Mouse (Mus musculus): ENCODE measurements around the gene Nrbp1.
"Not testable (repeated sequence)": the region's sequence is repeated elsewhere in the genome, so short reads cannot be mapped to it uniquely, and the experiment has no call there.

The Nrbp1 gene

GRCm38 (mm10) chr5:31204421-31204820, 36.2 kb upstream of the Nrbp1 start:
- ATAC-seq (ENCODE audit: low TSS enrichment), result no peak

- not testable (repeated sequence) for ATAC-seq (ENCODE audit: low TSS enrichment)
Observed at GRCm38 (mm10) chr5:31216554-31216953, 24.1 kb upstream of the Nrbp1 start.

GRCm38 (mm10) chr5:31218294-31218693, 22.4 kb upstream of the Nrbp1 start:
- ATAC-seq (ENCODE audit: low TSS enrichment), result no peak

- ATAC-seq (ENCODE audit: low TSS enrichment), result no peak
Observed at GRCm38 (mm10) chr5:31219070-31219469, 21.6 kb upstream of the Nrbp1 start.

GRCm38 (mm10) chr5:31219474-31219873, 21.2 kb upstream of the Nrbp1 start:
- ATAC-seq (ENCODE audit: low TSS enrichment), result no peak

GRCm38 (mm10) chr5:31219911-31220447, 20.7 kb upstream of the Nrbp1 start:
- ATAC-seq (ENCODE audit: low TSS enrichment), result peak; percentile 53

- ATAC-seq (ENCODE audit: low TSS enrichment), result peak; percentile 90
Observed at GRCm38 (mm10) chr5:31220448-31221303, 20.0 kb upstream of the Nrbp1 start, which contains the start of gene Ppm1g. TSS of gene Ppm1g (minus strand) at chr5:31220687.

- peak; percentile 6; the same call in 1 of the 2 replicates for ATAC-seq (ENCODE audit: low TSS enrichment)
Observed at GRCm38 (mm10) chr5:31221304-31221945, 19.2 kb upstream of the Nrbp1 start.

- no peak for ATAC-seq (ENCODE audit: low TSS enrichment)
Observed at GRCm38 (mm10) chr5:31222696-31223095, 18.0 kb upstream of the Nrbp1 start.

GRCm38 (mm10) chr5:31226641-31227040, 14.0 kb upstream of the Nrbp1 start:
- ATAC-seq (ENCODE audit: low TSS enrichment), result no peak

- ATAC-seq (ENCODE audit: low TSS enrichment), result peak; percentile 22
Observed at GRCm38 (mm10) chr5:31241522-31242034, 914 bp downstream of the Nrbp1 start.

GRCm38 (mm10) chr5:31242191-31242590, 1.5 kb downstream of the Nrbp1 start:
- ATAC-seq (ENCODE audit: low TSS enrichment), result no peak

GRCm38 (mm10) chr5:31250716-31251115, 10.1 kb downstream of the Nrbp1 start:
- ATAC-seq (ENCODE audit: low TSS enrichment), result no peak

- ATAC-seq (ENCODE audit: low TSS enrichment), result peak; percentile 28
Observed at GRCm38 (mm10) chr5:31251541-31252101, 11.0 kb downstream of the Nrbp1 start, which contains the start of gene Krtcap3. TSS of gene Krtcap3 (plus strand) at chr5:31251691.

- ATAC-seq (ENCODE audit: low TSS enrichment), result peak; percentile 25; the same call in 1 of the 2 replicates
Observed at GRCm38 (mm10) chr5:31252151-31252550, 11.5 kb downstream of the Nrbp1 start.

- ATAC-seq (ENCODE audit: low TSS enrichment), result no peak
Observed at GRCm38 (mm10) chr5:31252795-31253545, 12.3 kb downstream of the Nrbp1 start.

GRCm38 (mm10) chr5:31253806-31254205, 13.1 kb downstream of the Nrbp1 start:
- no peak for ATAC-seq (ENCODE audit: low TSS enrichment)

GRCm38 (mm10) chr5:31254452-31254851, 13.8 kb downstream of the Nrbp1 start:
- no peak for ATAC-seq (ENCODE audit: low TSS enrichment)

GRCm38 (mm10) chr5:31254901-31255300, 14.2 kb downstream of the Nrbp1 start:
- no peak for ATAC-seq (ENCODE audit: low TSS enrichment)

- ATAC-seq (ENCODE audit: low TSS enrichment), result no peak
Observed at GRCm38 (mm10) chr5:31255381-31255780, 14.7 kb downstream of the Nrbp1 start.

- ATAC-seq (ENCODE audit: low TSS enrichment), result no peak
Observed at GRCm38 (mm10) chr5:31255971-31256370, 15.3 kb downstream of the Nrbp1 start.

Measured in frontal cortex, adult (tissue).